Mouse (Mus musculus) MEL (cell line): Measurements from ENCODE around the gene Cib4. TPM values are rescaled to one million over a fixed set of nuclear protein-coding genes. Genes with fewer than 3 reads are reported as not detected.

Experiments used
- DNase-seq: peaks from one replicate; pipeline ENCODE4 v3.0.0; 2011; ENCODE audit warnings: low read depth, low spot score
- H3K27ac ChIP-seq: 2 replicates; pipeline ENCODE4 v1.5.1; 2012; ENCODE audit warnings: low read depth, mild to moderate bottlenecking, control low read depth, low read length, moderate library complexity; ENCODE audit not compliant: control insufficient read depth
- H3K27me3 ChIP-seq, 2 experiments: fragments of 150-350 bp in 1 of 2; sonication (generic) in 1 of 2; 2 replicates each; pipeline ENCODE4 v1.6.1; 2012; ENCODE audit warnings: low read length in 2 of 2, mild to moderate bottlenecking in 2 of 2, improper control_type of control experiment in 1 of 2, moderate library complexity in 1 of 2; ENCODE audit not compliant: insufficient read depth in 2 of 2, control insufficient read depth in 1 of 2
- H3K36me3 ChIP-seq, 2 experiments: 2 replicates each; pipeline ENCODE4 v1.6.1; 2012 to 2014; ENCODE audit warnings: low read length in 2 of 2, improper control_type of control experiment in 1 of 2, inconsistent platforms in 1 of 2, mild to moderate bottlenecking in 1 of 2; ENCODE audit not compliant: insufficient read depth in 2 of 2, control insufficient read depth in 1 of 2
- H3K4me1 ChIP-seq, 2 experiments: fragments of 150-350 bp in 1 of 2; sonication (generic) in 1 of 2; 2 replicates each; pipeline ENCODE4 v1.6.1; 2012; ENCODE audit warnings: low read length in 2 of 2, improper control_type of control experiment in 1 of 2, mild to moderate bottlenecking in 1 of 2; ENCODE audit not compliant: insufficient read depth in 2 of 2, control insufficient read depth in 1 of 2
- H3K4me3 ChIP-seq, 2 experiments: fragments of 150-350 bp in 1 of 2; sonication (generic) in 1 of 2; 2 replicates each; pipeline ENCODE4 v1.5.1; 2012; ENCODE audit warnings: low read depth in 2 of 2, low read length in 2 of 2, mild to moderate bottlenecking in 2 of 2, moderate library complexity in 2 of 2, control low read depth in 1 of 2, improper control_type of control experiment in 1 of 2; ENCODE audit not compliant: control insufficient read depth in 1 of 2, insufficient read depth in 1 of 2
- H3K79me2 ChIP-seq: 2 replicates; pipeline ENCODE4 v1.6.1; 2012; ENCODE audit warnings: mild to moderate bottlenecking, low read length, moderate library complexity; ENCODE audit not compliant: control insufficient read depth, poor library complexity, insufficient read depth
- H3K9ac ChIP-seq: 2 replicates; pipeline ENCODE4 v1.6.1; 2012; ENCODE audit warnings: low read depth, mild to moderate bottlenecking, control low read depth, low read length, moderate library complexity; ENCODE audit not compliant: control insufficient read depth, poor library complexity, severe bottlenecking
- H3K9me3 ChIP-seq: fragments of 150-350 bp; sonication (generic); replicated peaks from 2 replicates; pipeline ENCODE4 v1.6.1; 2012; ENCODE audit warnings: mild to moderate bottlenecking, low read length, improper control_type of control experiment, moderate library complexity; ENCODE audit not compliant: insufficient read depth
- CHD1 ChIP-seq: IDR thresholded peaks from 2 replicates; pipeline ENCODE4 v1.6.1; 2012; ENCODE audit warnings: low read depth, mild to moderate bottlenecking, inconsistent platforms, low read length, improper control_type of control experiment
- CTCF ChIP-seq, 3 experiments: IDR thresholded peaks in 2 of 3; conservative IDR thresholded peaks in 1 of 3; 2 replicates each; pipeline ENCODE4 v1.5.1; 2011 to 2012; ENCODE audit warnings: low read length in 3 of 3, low read depth in 2 of 3, mild to moderate bottlenecking in 2 of 3, improper control_type of control experiment in 1 of 3, inconsistent platforms in 1 of 3, mixed read lengths in 1 of 3, moderate library complexity in 1 of 3; ENCODE audit not compliant: control insufficient read depth in 1 of 3, insufficient read depth in 1 of 3, poor library complexity in 1 of 3, severe bottlenecking in 1 of 3
- EP300 ChIP-seq, 2 experiments: IDR thresholded peaks; 2 replicates each; pipeline ENCODE4 v1.6.1; 2011; ENCODE audit warnings: improper control_type of control experiment in 2 of 2, low read length in 2 of 2, low read depth in 1 of 2, mild to moderate bottlenecking in 1 of 2
- GATA1 ChIP-seq: IDR thresholded peaks from 2 replicates; pipeline ENCODE4 v1.6.1; 2011; ENCODE audit warnings: low read depth, low read length, improper control_type of control experiment
- HCFC1 ChIP-seq: IDR thresholded peaks from 2 replicates; pipeline ENCODE4 v1.6.1; 2012; ENCODE audit warnings: low read depth, mild to moderate bottlenecking, inconsistent platforms, low read length, improper control_type of control experiment, moderate library complexity
- JUND ChIP-seq: IDR thresholded peaks from 2 replicates; pipeline ENCODE4 v1.6.1; 2011; ENCODE audit warnings: low read depth, mild to moderate bottlenecking, improper control_type of control experiment, low read length
- MAFK ChIP-seq: IDR thresholded peaks from 2 replicates; pipeline ENCODE4 v1.6.1; 2011; ENCODE audit warnings: low read depth, mild to moderate bottlenecking, low read length, improper control_type of control experiment, borderline replicate concordance
- MAX ChIP-seq: IDR thresholded peaks from 2 replicates; pipeline ENCODE4 v1.6.1; 2011; ENCODE audit warnings: low read length, improper control_type of control experiment
- MXI1 ChIP-seq: IDR thresholded peaks from 2 replicates; pipeline ENCODE4 v1.6.1; 2011; ENCODE audit warnings: mild to moderate bottlenecking, low read depth, low read length, improper control_type of control experiment
- MYC ChIP-seq: IDR thresholded peaks from 2 replicates; pipeline ENCODE4 v1.6.1; 2011; ENCODE audit warnings: low read depth, mild to moderate bottlenecking, low read length, improper control_type of control experiment, moderate library complexity
- POLR2A ChIP-seq, 2 experiments: IDR thresholded peaks; 2 replicates each; pipeline ENCODE4 v1.6.1; 2011 to 2012; ENCODE audit warnings: low read length in 2 of 2, mild to moderate bottlenecking in 2 of 2, control low read depth in 1 of 2, improper control_type of control experiment in 1 of 2, low read depth in 1 of 2, moderate library complexity in 1 of 2; ENCODE audit not compliant: control insufficient read depth in 1 of 2, insufficient read depth in 1 of 2, poor library complexity in 1 of 2
- POLR2AphosphoS5 ChIP-seq: IDR thresholded peaks from 2 replicates; pipeline ENCODE4 v1.6.1; 2012; ENCODE audit warnings: low read depth, borderline replicate concordance, mild to moderate bottlenecking, inconsistent platforms, low read length, moderate library complexity, mixed read lengths
- SIN3A ChIP-seq: IDR thresholded peaks from 2 replicates; pipeline ENCODE4 v1.6.1; 2012; ENCODE audit warnings: low read length, improper control_type of control experiment, inconsistent platforms
- SMC3 ChIP-seq: IDR thresholded peaks from 2 replicates; pipeline ENCODE4 v1.6.1; 2011; ENCODE audit warnings: low read depth, low read length, improper control_type of control experiment
- TCF12 ChIP-seq: IDR thresholded peaks from 2 replicates; pipeline ENCODE4 v1.6.1; 2014; ENCODE audit warnings: low read depth, mild to moderate bottlenecking, inconsistent platforms, low read length, improper control_type of control experiment, moderate library complexity
- UBTF ChIP-seq: IDR thresholded peaks from 2 replicates; pipeline ENCODE4 v1.6.1; 2012; ENCODE audit warnings: low read depth, mild to moderate bottlenecking, inconsistent platforms, low read length, improper control_type of control experiment, moderate library complexity, borderline replicate concordance; ENCODE audit not compliant: insufficient read depth
- USF2 ChIP-seq, 2 experiments: IDR thresholded peaks; 2 replicates each; pipeline ENCODE4 v1.6.1; 2011 to 2012; ENCODE audit warnings: improper control_type of control experiment in 2 of 2, low read length in 2 of 2, borderline replicate concordance in 1 of 2, inconsistent platforms in 1 of 2, low read depth in 1 of 2, mild to moderate bottlenecking in 1 of 2; ENCODE audit not compliant: insufficient read depth in 1 of 2
- ZKSCAN1 ChIP-seq: IDR thresholded peaks from 2 replicates; pipeline ENCODE4 v1.6.1; 2012; ENCODE audit warnings: low read depth, mild to moderate bottlenecking, inconsistent platforms, low read length, improper control_type of control experiment, moderate library complexity
- polyA plus RNA-seq, 2 experiments: library from polyadenylated mRNA; stranded (reverse) in 1 of 2; unstranded in 1 of 2; fragments of >175 nt in 1 of 2; fragments of >200 nt in 1 of 2; gene quantifications; 2 replicates each; pipeline versions ENCODE4 v1.2.1 to v1.2.4; 2012; ENCODE audit warnings: low replicate concordance in 2 of 2, low read depth in 1 of 2; ENCODE audit not compliant: insufficient read length in 2 of 2, insufficient read depth in 1 of 2, missing spikeins in 1 of 2
- total RNA-seq: library from RNA; depleted of rRNA; stranded (reverse); fragments of 300-350 nt; gene quantifications from 2 replicates; pipeline ENCODE4 v1.2.3, GENCODE M21; 2012

The Cib4 gene
- total and polyA plus RNA-seq, 3 experiments: not detected

DNA sequence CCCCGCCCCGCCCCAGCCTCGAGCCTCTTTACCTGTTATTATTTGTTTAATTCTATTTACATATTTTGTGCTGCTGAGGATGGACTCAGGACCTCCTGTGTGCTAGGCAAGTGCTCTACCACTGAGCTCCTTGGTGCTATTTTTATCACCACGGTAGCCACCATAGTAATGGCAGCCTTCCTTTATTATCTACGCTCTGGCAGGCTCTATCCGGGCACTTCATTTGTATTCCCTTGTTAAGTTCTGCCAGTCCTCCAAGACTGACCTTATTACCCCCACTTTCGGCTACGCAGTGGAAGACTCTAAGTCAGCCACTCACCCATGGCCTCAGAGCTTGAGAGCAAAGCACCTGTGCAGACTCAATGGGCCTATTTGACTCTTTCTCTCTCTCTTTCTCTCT is 46.1 kb upstream of the Cib4 start:
- Histone ChIP-seq H3K27me3 (peaks cover 12 to 16% of the 10 kb centered on the region in 2 experiments), H3K4me1 (no peaks in the 10 kb centered on the region)

DNA sequence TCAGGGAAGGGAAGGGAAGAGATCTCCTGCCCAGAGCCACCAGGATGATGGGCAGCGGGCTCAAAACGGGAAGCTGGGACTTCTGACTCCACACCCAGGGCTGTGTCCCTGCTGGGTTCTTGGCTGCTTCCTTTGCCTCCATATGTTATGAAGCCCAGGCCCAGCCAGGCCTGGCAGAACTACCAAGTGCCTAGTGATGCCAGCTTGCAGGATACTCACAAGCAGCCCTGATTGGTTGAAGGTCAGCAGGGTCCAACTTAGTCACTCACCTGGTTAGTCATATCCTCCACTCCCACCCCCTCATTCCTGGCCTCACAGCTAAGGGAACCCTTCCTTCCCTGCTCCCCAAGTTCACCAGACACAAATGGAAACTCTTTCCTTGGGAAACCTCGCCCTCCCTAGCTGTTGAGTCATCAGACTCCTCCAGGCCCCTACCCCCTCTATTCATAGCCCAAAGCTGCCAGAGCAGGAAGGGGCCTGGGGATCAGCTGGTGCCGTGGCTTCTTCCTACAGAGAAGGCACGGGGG is 45.6 kb upstream of the Cib4 start:
- peaks cover 12% of the 10 kb centered on the region in 2 experiments for H3K27me3 ChIP-seq

More for the DNA sequence above, 46.1 kb upstream of the Cib4 start:
- Histone ChIP-seq H3K9me3 (no peaks in the 10 kb centered on the region), H3K9ac (no peak overlapping the region), H3K27ac (no peak overlapping the region), H3K79me2 (no peaks in the 10 kb centered on the region), H3K4me3 (no peak overlapping the region), H3K36me3 (no peaks in the 10 kb centered on the region)
- no peak for DNase-seq
- TF ChIP-seq TCF12: no peak
- TF ChIP-seq CHD1: no peak
- TF ChIP-seq UBTF: no peak
- TF ChIP-seq SMC3: no peak
- no peak for TF ChIP-seq EP300 (IDR thresholded peaks at IDR 0.05; ENCODE audit: low read depth in 1 of 2, low read length in 2 of 2)
- no peak for TF ChIP-seq HCFC1
- TF ChIP-seq MAFK: no peak
- no peak for TF ChIP-seq GATA1
- no peak for TF ChIP-seq USF2 (IDR thresholded peaks at IDR 0.05; ENCODE audit: borderline replicate concordance in 1 of 2, insufficient read depth in 1 of 2, low read depth in 1 of 2, low read length in 2 of 2)
- no peak for TF ChIP-seq CTCF (IDR thresholded peaks at IDR 0.05 in 2 of 3, conservative IDR thresholded peaks at IDR 0.05 in 1 of 3; ENCODE audit: control insufficient read depth in 1 of 3, insufficient read depth in 1 of 3, low read depth in 2 of 3, low read length in 3 of 3, poor library complexity in 1 of 3, severe bottlenecking in 1 of 3)

GRCm38 (mm10) chr5:30590231-30590630 is 44.6 kb upstream of the Cib4 start:
- Histone ChIP-seq H3K79me2 (no peaks in the 10 kb centered on the region), H3K36me3 (no peaks in the 10 kb centered on the region), H3K4me3 (no peak overlapping the region), H3K4me1 (no peaks in the 10 kb centered on the region), H3K9me3 (no peaks in the 10 kb centered on the region), H3K9ac (no peak overlapping the region), H3K27ac (no peak overlapping the region), H3K27me3 (peaks cover 10% of the 10 kb centered on the region in 2 experiments)
- DNase-seq: no peak
- no peak for TF ChIP-seq MXI1
- no peak for TF ChIP-seq SIN3A

More for the DNA sequence above, 45.6 kb upstream of the Cib4 start:
- Histone ChIP-seq H3K79me2 (no peaks in the 10 kb centered on the region), H3K4me1 (no peaks in the 10 kb centered on the region), H3K9ac (no peak overlapping the region), H3K9me3 (no peaks in the 10 kb centered on the region), H3K4me3 (no peak overlapping the region), H3K36me3 (no peaks in the 10 kb centered on the region)
- DNase-seq: no peak
- no peak for TF ChIP-seq POLR2A (IDR thresholded peaks at IDR 0.05; ENCODE audit: control insufficient read depth in 1 of 2, insufficient read depth in 1 of 2, low read depth in 1 of 2, low read length in 2 of 2, poor library complexity in 1 of 2)
- no peak for TF ChIP-seq MAX
- no peak for TF ChIP-seq MYC
- TF ChIP-seq JUND: no peak
- no peak for TF ChIP-seq POLR2AphosphoS5
- no peak for TF ChIP-seq ZKSCAN1
- TF ChIP-seq, all 39 proteins: peak for 0
- H3K27ac ChIP-seq: no peak overlapping the region
